Mouse (Mus musculus) embryonic facial prominence, embryonic 13.5 days (tissue): ENCODE results near the gene Slc7a15. TPM values are rescaled to one million over a fixed set of nuclear protein-coding genes. Genes with fewer than 3 reads are reported as not detected.

ENCODE experiments used
- ATAC-seq: fragments of 200-750 bp; cut with Nextera tagmentation; 2 replicates; pipeline ENCODE4 v1.8.0; 2017; ENCODE audit warnings: low read depth; ENCODE audit not compliant: insufficient number of reproducible peaks, insufficient read depth, low FRiP score, low TSS enrichment
- H3K27ac ChIP-seq: fragments of 300-500 bp; sonication (generic); 2 replicates; pipeline ENCODE4 v1.5.1; 2015; ENCODE audit warnings: moderate library complexity, mild to moderate bottlenecking, inconsistent platforms
- H3K27me3 ChIP-seq: fragments of 300-500 bp; sonication (generic); 2 replicates; pipeline ENCODE4 v1.6.1; 2015; ENCODE audit warnings: mild to moderate bottlenecking, inconsistent platforms
- H3K36me3 ChIP-seq: fragments of 300-500 bp; sonication (generic); 2 replicates; pipeline ENCODE4 v1.6.1; 2015; ENCODE audit warnings: mild to moderate bottlenecking, inconsistent platforms
- H3K4me1 ChIP-seq: fragments of 300-500 bp; sonication (generic); 2 replicates; pipeline ENCODE4 v1.6.1; 2015; ENCODE audit warnings: inconsistent platforms
- H3K4me2 ChIP-seq: fragments of 300-500 bp; sonication (generic); 2 replicates; pipeline ENCODE4 v1.6.1; 2015; ENCODE audit warnings: moderate library complexity, mild to moderate bottlenecking, inconsistent platforms
- H3K4me3 ChIP-seq: fragments of 300-500 bp; sonication (generic); 2 replicates; pipeline ENCODE4 v1.5.1; 2015; ENCODE audit warnings: mild to moderate bottlenecking, inconsistent platforms
- H3K9ac ChIP-seq: fragments of 300-500 bp; sonication (generic); 2 replicates; pipeline ENCODE4 v1.6.1; 2015; ENCODE audit warnings: mild to moderate bottlenecking, inconsistent platforms
- H3K9me3 ChIP-seq: fragments of 300-500 bp; sonication (generic); 2 replicates; pipeline ENCODE4 v1.6.1; 2016; ENCODE audit warnings: inconsistent platforms
- WGBS: fragments of 180-500 bp; shearing (Covaris S2); methylation state at CpG from one replicate; pipeline ENCODE4 v1.1.7; 2015; ENCODE audit warnings: mixed read lengths; 5-methylcytosine and 5-hydroxymethylcytosine counted together
- polyA plus RNA-seq: library from polyadenylated mRNA; unstranded; fragments of >200 nt; fragmentation: Nextera tagmentation; extraction: Ambion mirVana; gene quantifications from 2 replicates; pipeline ENCODE4 v1.2.1, GENCODE M21; 2015

Gene Slc7a15
- polyA plus RNA-seq, 1 experiment from 2014 or later, result not detected

DNA sequence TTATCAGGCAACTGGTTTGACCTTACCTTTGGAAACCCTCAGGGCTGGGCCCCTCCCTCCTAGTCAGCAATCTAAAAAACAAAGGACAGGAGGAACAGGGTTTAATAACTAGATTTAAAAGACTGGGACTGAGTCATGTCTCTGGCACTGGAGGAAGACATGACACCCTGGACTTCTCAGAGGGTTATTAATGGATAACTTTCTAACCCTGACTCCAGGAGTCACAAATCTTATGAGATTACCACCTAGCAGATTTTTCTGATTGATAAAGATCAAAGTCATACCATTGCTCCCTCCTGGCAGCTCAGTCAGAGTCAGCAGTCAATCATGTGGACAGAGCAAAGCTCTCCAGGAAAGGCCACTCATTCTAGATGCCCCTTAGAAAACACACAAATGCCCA, 43.4 kb downstream of the Slc7a15 start:
- Histone ChIP-seq H3K9me3 (no peaks in the 10 kb centered on the region), H3K27ac (no peak overlapping the region), H3K36me3 (no peaks in the 10 kb centered on the region), H3K4me2 (no peak overlapping the region), H3K9ac (no peak overlapping the region), H3K4me3 (no peak overlapping the region), H3K27me3 (no peaks in the 10 kb centered on the region), H3K4me1 (no peaks in the 10 kb centered on the region)
- no peak for ATAC-seq

- Histone ChIP-seq H3K4me1 (no peaks in the 10 kb centered on the region; the same call in 1 of the 2 replicates), H3K9me3 (no peaks in the 10 kb centered on the region), H3K36me3 (no peaks in the 10 kb centered on the region), H3K4me3 (no peak overlapping the region), H3K9ac (no peak overlapping the region), H3K4me2 (no peak overlapping the region), H3K27ac (no peak overlapping the region), H3K27me3 (no peaks in the 10 kb centered on the region)
- 18% methylated on average over 11 of the region's 11 CpGs for WGBS
- ATAC-seq, result no peak
These were observed 51.5 kb downstream of the Slc7a15 start for GRCm38 (mm10) chr12:8547357-8547756.

DNA sequence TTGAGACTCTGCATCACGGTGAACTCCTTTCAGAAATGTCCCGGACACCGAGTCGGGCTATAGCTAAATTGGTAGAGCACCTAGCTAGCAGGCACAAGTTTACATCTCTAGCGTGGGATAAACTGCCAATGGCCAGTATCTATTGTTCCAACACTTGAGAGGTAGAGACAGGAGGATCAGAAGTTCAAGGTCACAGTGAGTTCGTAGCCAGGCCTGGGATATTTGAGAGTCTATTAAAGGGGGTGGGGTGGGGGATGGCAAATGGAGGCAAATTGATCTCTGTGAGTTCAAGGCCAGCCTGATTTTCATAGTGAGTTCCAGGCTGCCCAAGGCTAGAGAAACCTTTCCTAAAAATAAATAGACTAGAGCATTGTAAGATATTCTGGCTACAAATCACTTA, 52.1 kb downstream of the Slc7a15 start:
- H3K9me3 ChIP-seq, result no peaks in the 10 kb centered on the region
- 88% methylated on average over 6 of the region's 6 CpGs for WGBS
- H3K27me3 ChIP-seq, result no peaks in the 10 kb centered on the region

DNA sequence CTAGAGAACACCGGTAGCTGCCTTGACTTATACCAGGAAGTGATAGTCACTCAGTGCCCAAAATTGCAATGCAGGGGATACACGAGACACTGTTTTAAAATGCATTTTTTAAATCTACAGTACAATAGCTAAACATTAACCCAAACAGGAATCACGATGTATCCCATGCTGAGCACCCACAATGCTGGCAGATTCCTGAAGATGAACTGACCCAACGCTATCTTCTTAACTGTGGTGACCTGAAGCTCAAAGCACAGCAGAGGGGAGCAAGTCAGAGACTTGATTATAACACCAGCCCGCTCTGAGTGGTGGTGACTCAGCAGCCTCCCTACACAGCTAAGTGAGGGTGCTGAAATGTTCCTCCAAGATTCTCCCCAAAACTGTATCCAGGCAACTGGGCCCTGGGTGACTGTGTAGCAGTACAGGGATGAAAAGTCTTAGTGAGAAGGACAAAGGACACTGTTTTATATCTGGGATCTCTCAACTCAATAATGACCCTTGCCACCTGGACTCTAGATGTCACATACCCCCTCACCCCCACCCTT, 53.7 kb downstream of the Slc7a15 start:
- Histone ChIP-seq H3K9ac (no peak overlapping the region), H3K4me2 (no peak overlapping the region), H3K36me3 (no peaks in the 10 kb centered on the region), H3K9me3 (no peaks in the 10 kb centered on the region), H3K4me3 (no peak overlapping the region), H3K27me3 (no peaks in the 10 kb centered on the region), H3K4me1 (no peaks in the 10 kb centered on the region; the same call in 1 of the 2 replicates), H3K27ac (no peak overlapping the region)
- no peak for ATAC-seq
- WGBS, result 82% methylated on average over 5 of the region's 5 CpGs

More for the DNA sequence above, 52.1 kb downstream of the Slc7a15 start:
- Histone ChIP-seq H3K4me3 (no peak overlapping the region), H3K36me3 (no peaks in the 10 kb centered on the region), H3K9ac (no peak overlapping the region), H3K4me1 (no peaks in the 10 kb centered on the region; the same call in 1 of the 2 replicates), H3K4me2 (no peak overlapping the region), H3K27ac (no peak overlapping the region)
- no peak for ATAC-seq

DNA sequence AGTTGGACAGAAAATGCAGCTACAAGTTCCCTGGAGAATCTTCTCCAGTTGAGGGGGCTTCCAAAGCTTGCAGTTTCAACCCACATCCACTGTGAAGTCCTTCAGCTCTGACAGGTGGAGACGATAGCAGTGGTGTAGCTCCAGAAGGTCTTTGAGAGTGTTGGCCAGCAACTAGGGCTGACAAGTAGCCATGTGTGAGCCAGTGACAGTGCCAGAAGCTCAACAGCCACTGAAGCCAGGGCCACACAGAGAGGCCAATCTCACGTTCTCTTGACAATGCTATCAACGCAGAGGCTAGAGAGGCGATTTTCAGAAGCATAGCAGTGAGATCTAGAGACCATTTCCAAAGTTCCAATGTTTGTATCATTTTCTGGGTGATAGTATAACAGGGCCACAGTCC, 56.5 kb downstream of the Slc7a15 start:
- WGBS, result 83% methylated on average over 4 of the region's 4 CpGs
- Histone ChIP-seq H3K9me3 (no peaks in the 10 kb centered on the region), H3K36me3 (no peaks in the 10 kb centered on the region), H3K4me2 (no peak overlapping the region), H3K27ac (no peak overlapping the region), H3K27me3 (no peaks in the 10 kb centered on the region), H3K9ac (no peak overlapping the region), H3K4me3 (no peak overlapping the region), H3K4me1 (no peaks in the 10 kb centered on the region)
- no peak for ATAC-seq

DNA sequence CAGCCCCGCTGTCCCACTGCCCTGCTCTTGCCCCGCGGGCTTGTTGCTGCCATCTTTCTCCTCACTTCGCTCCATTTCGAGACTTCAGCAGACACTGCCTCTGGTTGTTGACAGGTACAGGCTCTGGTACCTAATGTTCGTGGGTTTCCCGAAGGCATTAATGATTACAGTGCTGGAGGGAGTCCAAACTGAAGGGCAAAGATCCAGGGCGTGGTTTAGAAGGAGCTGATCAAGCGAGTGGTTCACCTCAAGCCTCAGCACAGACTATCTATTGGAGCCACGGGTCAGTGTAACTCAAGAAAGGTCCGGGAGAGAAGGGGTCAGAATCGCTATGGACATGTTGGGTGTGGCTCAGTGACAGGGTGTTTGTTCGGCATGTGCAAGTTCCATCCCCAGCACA, 59.4 kb downstream of the Slc7a15 start:
- no peaks in the 10 kb centered on the region for H3K9me3 ChIP-seq
- H3K36me3 ChIP-seq, result no peaks in the 10 kb centered on the region
- 84% methylated on average over 13 of the region's 13 CpGs for WGBS
- no peak overlapping the region for H3K4me2 ChIP-seq
- no peak overlapping the region for H3K9ac ChIP-seq
- H3K27me3 ChIP-seq, result no peaks in the 10 kb centered on the region
- no peaks in the 10 kb centered on the region for H3K4me1 ChIP-seq
- ATAC-seq, result no peak
- H3K4me3 ChIP-seq, result no peak overlapping the region
- H3K27ac ChIP-seq, result no peak overlapping the region

GRCm38 (mm10) chr12:8537291-8537690, 61.6 kb downstream of the Slc7a15 start:
- H3K4me3 ChIP-seq, result no peak overlapping the region
- ATAC-seq, result no peak
- H3K4me1 ChIP-seq, result no peaks in the 10 kb centered on the region
- no peaks in the 10 kb centered on the region for H3K9me3 ChIP-seq
- H3K4me2 ChIP-seq, result no peak overlapping the region
- H3K36me3 ChIP-seq, result no peaks in the 10 kb centered on the region
- no peak overlapping the region for H3K9ac ChIP-seq
- no peak overlapping the region for H3K27ac ChIP-seq
- WGBS, result 84% methylated on average over 5 of the region's 5 CpGs
- H3K27me3 ChIP-seq, result no peaks in the 10 kb centered on the region

GRCm38 (mm10) chr12:8536221-8536965, 62.5 kb downstream of the Slc7a15 start:
- no peak for ATAC-seq
- no peaks in the 10 kb centered on the region for H3K36me3 ChIP-seq
- H3K27ac ChIP-seq, result no peak overlapping the region
- H3K9ac ChIP-seq, result no peak overlapping the region
- WGBS, result 70% methylated on average over 9 of the region's 9 CpGs
- no peak overlapping the region for H3K4me2 ChIP-seq
- no peaks in the 10 kb centered on the region for H3K9me3 ChIP-seq
- H3K4me1 ChIP-seq, result no peaks in the 10 kb centered on the region
- no peaks in the 10 kb centered on the region for H3K27me3 ChIP-seq
- no peak overlapping the region for H3K4me3 ChIP-seq

GRCm38 (mm10) chr12:8535596-8535995, 63.3 kb downstream of the Slc7a15 start:
- Histone ChIP-seq H3K9me3 (no peaks in the 10 kb centered on the region), H3K4me1 (no peaks in the 10 kb centered on the region), H3K27ac (no peak overlapping the region), H3K36me3 (no peaks in the 10 kb centered on the region), H3K4me2 (no peak overlapping the region), H3K4me3 (no peak overlapping the region), H3K27me3 (no peaks in the 10 kb centered on the region), H3K9ac (no peak overlapping the region)
- 76% methylated on average over 7 of the region's 7 CpGs for WGBS
- no peak for ATAC-seq

DNA sequence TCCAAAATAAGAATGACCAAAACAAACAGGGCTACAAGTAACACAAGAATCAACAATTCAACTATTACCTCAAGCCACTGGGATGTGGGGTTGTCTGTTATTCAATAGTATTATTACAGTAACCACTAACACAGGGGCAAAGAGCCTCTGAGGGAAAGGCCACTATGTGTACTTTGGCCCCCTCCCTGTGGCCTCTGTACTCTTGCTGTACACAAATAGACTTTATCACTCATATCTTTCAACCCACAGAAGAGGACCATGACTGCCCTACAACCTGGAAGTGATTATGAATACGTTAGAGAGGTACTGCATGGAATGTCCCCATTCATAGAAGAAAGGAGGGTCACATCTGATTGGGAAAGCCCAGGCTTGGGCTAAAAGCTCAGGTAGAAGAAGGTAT, 64.0 kb downstream of the Slc7a15 start:
- Histone ChIP-seq H3K4me1 (no peaks in the 10 kb centered on the region), H3K4me2 (no peak overlapping the region), H3K4me3 (no peak overlapping the region), H3K9ac (no peak overlapping the region), H3K27me3 (no peaks in the 10 kb centered on the region), H3K27ac (no peak overlapping the region), H3K9me3 (no peaks in the 10 kb centered on the region), H3K36me3 (no peaks in the 10 kb centered on the region)
- no peak for ATAC-seq
- 42% methylated on average over 1 of the region's 1 CpGs for WGBS

- 85% methylated on average over 5 of the region's 5 CpGs for WGBS
These were observed 71.1 kb downstream of the Slc7a15 start for GRCm38 (mm10) chr12:8527770-8528169.

GRCm38 (mm10) chr12:8527175-8527574, 71.7 kb downstream of the Slc7a15 start:
- H3K9me3 ChIP-seq, result no peaks in the 10 kb centered on the region
- no peak overlapping the region for H3K27ac ChIP-seq
- H3K4me2 ChIP-seq, result no peak overlapping the region
- no peak overlapping the region for H3K4me3 ChIP-seq
- no peaks in the 10 kb centered on the region for H3K4me1 ChIP-seq
- WGBS, result 76% methylated on average over 1 of the region's 1 CpGs
- H3K36me3 ChIP-seq, result no peaks in the 10 kb centered on the region
- H3K27me3 ChIP-seq, result no peaks in the 10 kb centered on the region
- no peak for ATAC-seq
- H3K9ac ChIP-seq, result no peak overlapping the region

More at GRCm38 (mm10) chr12:8527770-8528169, 71.1 kb downstream of the Slc7a15 start:
- Histone ChIP-seq H3K36me3 (no peaks in the 10 kb centered on the region), H3K4me2 (no peak overlapping the region), H3K4me1 (no peaks in the 10 kb centered on the region), H3K27me3 (no peaks in the 10 kb centered on the region), H3K9me3 (no peaks in the 10 kb centered on the region), H3K27ac (no peak overlapping the region), H3K9ac (no peak overlapping the region), H3K4me3 (no peak overlapping the region)
- ATAC-seq, result no peak
